Mouse (Mus musculus): Measurements from ENCODE around the gene Clec11a. TPM values are rescaled to one million over a fixed set of nuclear protein-coding genes. Genes with fewer than 3 reads are reported as not detected.

Gene Clec11a
- polyA plus RNA-seq, 1 experiment from 2014 or later: 0.81 TPM

DNA sequence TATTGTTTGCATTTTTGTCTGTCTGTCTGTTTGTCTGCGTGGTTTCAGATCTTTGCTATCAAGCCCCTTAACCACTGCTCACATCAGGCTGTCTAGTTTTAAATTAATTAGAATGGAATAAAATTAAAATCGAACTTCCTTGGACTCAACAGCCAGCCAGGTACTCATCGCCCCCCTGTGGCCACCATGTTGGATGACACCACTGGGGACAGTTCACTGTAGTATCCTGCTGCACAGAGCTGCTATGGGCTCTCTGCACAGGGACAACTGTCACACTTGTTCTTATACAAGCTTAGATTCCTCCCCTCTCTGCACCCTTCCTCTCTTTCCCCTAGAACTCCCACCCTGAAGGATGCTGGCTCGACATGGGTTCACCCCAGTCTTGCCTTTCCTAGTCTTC is 11.2 kb upstream of the Clec11a start:
- ATAC-seq (ENCODE audit: insufficient number of reproducible peaks, insufficient read depth, low FRiP score, low read depth): no peak
- H3K4me1 ChIP-seq (ENCODE audit: control insufficient read depth in 2 of 2, insufficient read depth in 2 of 2, low read length in 2 of 2): no peaks in the 10 kb centered on the region
- peaks cover 28% of the 10 kb centered on the region for H3K27me3 ChIP-seq (ENCODE audit: control insufficient read depth, insufficient read depth, low read length)
- H3K4me2 ChIP-seq (ENCODE audit: low read length): no peak overlapping the region
- H3K9me3 ChIP-seq (ENCODE audit: control insufficient read depth, low read length): no peaks in the 10 kb centered on the region
- no peak overlapping the region for H3K9ac ChIP-seq (ENCODE audit: low read length)
- no peak overlapping the region for H3K4me3 ChIP-seq (ENCODE audit: control insufficient read depth in 1 of 2, insufficient read depth in 1 of 2, low read depth in 1 of 2, low read length in 2 of 2)
- WGBS: 36% methylated on average over 4 of the region's 4 CpGs
- no peaks in the 10 kb centered on the region for H3K36me3 ChIP-seq (ENCODE audit: control insufficient read depth, insufficient read depth, low read length)
- no peak overlapping the region for H3K27ac ChIP-seq (replicated peaks in 1 of 2; ENCODE audit: control insufficient read depth in 1 of 2, insufficient read depth in 1 of 2, low read depth in 2 of 2, low read length in 2 of 2)

- no peak overlapping the region for H3K9ac ChIP-seq (ENCODE audit: low read length)
- ATAC-seq (ENCODE audit: insufficient number of reproducible peaks, insufficient read depth, low FRiP score, low read depth): no peak
- no peak overlapping the region for H3K27ac ChIP-seq (replicated peaks in 1 of 2; ENCODE audit: control insufficient read depth in 1 of 2, insufficient read depth in 1 of 2, low read depth in 2 of 2, low read length in 2 of 2)
- H3K4me3 ChIP-seq (ENCODE audit: control insufficient read depth in 1 of 2, insufficient read depth in 1 of 2, low read depth in 1 of 2, low read length in 2 of 2): no peak overlapping the region
- peaks cover 0 to 15% of the 10 kb centered on the region in 2 experiments; a peak in 3 of 4 replicates for H3K4me1 ChIP-seq (ENCODE audit: control insufficient read depth in 2 of 2, insufficient read depth in 2 of 2, low read length in 2 of 2)
- 50% methylated on average over 16 of the region's 16 CpGs for WGBS
- H3K27me3 ChIP-seq (ENCODE audit: control insufficient read depth, insufficient read depth, low read length): peaks cover 69% of the 10 kb centered on the region
- H3K9me3 ChIP-seq (ENCODE audit: control insufficient read depth, low read length): no peaks in the 10 kb centered on the region
- H3K4me2 ChIP-seq (ENCODE audit: low read length): no peak overlapping the region
- H3K36me3 ChIP-seq (ENCODE audit: control insufficient read depth, insufficient read depth, low read length): no peaks in the 10 kb centered on the region
Observed at GRCm38 (mm10) chr7:44312484-44312883, 5.8 kb upstream of the Clec11a start.

GRCm38 (mm10) chr7:44311713-44312304 is 5.1 kb upstream of the Clec11a start:
- WGBS: 16% methylated on average over 6 of the region's 6 CpGs
- peaks cover 75% of the 10 kb centered on the region for H3K27me3 ChIP-seq (ENCODE audit: control insufficient read depth, insufficient read depth, low read length)
- no peak overlapping the region for H3K4me2 ChIP-seq (ENCODE audit: low read length)
- no peaks in the 10 kb centered on the region for H3K9me3 ChIP-seq (ENCODE audit: control insufficient read depth, low read length)
- ATAC-seq (ENCODE audit: insufficient number of reproducible peaks, insufficient read depth, low FRiP score, low read depth): no peak
- no peak overlapping the region; a peak in 1 of 4 replicates for H3K4me3 ChIP-seq (ENCODE audit: control insufficient read depth in 1 of 2, insufficient read depth in 1 of 2, low read depth in 1 of 2, low read length in 2 of 2)
- H3K9ac ChIP-seq (ENCODE audit: low read length): no peak overlapping the region
- no peaks in the 10 kb centered on the region for H3K36me3 ChIP-seq (ENCODE audit: control insufficient read depth, insufficient read depth, low read length)
- H3K27ac ChIP-seq (replicated peaks in 1 of 2; ENCODE audit: control insufficient read depth in 1 of 2, insufficient read depth in 1 of 2, low read depth in 2 of 2, low read length in 2 of 2): no peak overlapping the region
- peaks cover 0 to 15% of the 10 kb centered on the region in 2 experiments; a peak in 3 of 4 replicates for H3K4me1 ChIP-seq (ENCODE audit: control insufficient read depth in 2 of 2, insufficient read depth in 2 of 2, low read length in 2 of 2)

GRCm38 (mm10) chr7:44310878-44311712 is 4.4 kb upstream of the Clec11a start:
- H3K27ac ChIP-seq (replicated peaks in 1 of 2; ENCODE audit: control insufficient read depth in 1 of 2, insufficient read depth in 1 of 2, low read depth in 2 of 2, low read length in 2 of 2): no peak overlapping the region
- H3K4me2 ChIP-seq (ENCODE audit: low read length): peak overlapping the region; percentile 92
- no peaks in the 10 kb centered on the region for H3K9me3 ChIP-seq (ENCODE audit: control insufficient read depth, low read length)
- 2% methylated on average over 38 of the region's 38 CpGs for WGBS
- H3K9ac ChIP-seq (ENCODE audit: low read length): peak overlapping the region; percentile 67
- H3K4me1 ChIP-seq (ENCODE audit: control insufficient read depth in 2 of 2, insufficient read depth in 2 of 2, low read length in 2 of 2): peaks cover 0 to 15% of the 10 kb centered on the region in 2 experiments; a peak in 3 of 4 replicates
- peaks cover 70% of the 10 kb centered on the region for H3K27me3 ChIP-seq (ENCODE audit: control insufficient read depth, insufficient read depth, low read length)
- ATAC-seq (ENCODE audit: insufficient number of reproducible peaks, insufficient read depth, low FRiP score, low read depth): no peak
- H3K4me3 ChIP-seq (ENCODE audit: control insufficient read depth in 1 of 2, insufficient read depth in 1 of 2, low read depth in 1 of 2, low read length in 2 of 2): peak overlapping the region; percentile 44
- H3K36me3 ChIP-seq (ENCODE audit: control insufficient read depth, insufficient read depth, low read length): no peaks in the 10 kb centered on the region

DNA sequence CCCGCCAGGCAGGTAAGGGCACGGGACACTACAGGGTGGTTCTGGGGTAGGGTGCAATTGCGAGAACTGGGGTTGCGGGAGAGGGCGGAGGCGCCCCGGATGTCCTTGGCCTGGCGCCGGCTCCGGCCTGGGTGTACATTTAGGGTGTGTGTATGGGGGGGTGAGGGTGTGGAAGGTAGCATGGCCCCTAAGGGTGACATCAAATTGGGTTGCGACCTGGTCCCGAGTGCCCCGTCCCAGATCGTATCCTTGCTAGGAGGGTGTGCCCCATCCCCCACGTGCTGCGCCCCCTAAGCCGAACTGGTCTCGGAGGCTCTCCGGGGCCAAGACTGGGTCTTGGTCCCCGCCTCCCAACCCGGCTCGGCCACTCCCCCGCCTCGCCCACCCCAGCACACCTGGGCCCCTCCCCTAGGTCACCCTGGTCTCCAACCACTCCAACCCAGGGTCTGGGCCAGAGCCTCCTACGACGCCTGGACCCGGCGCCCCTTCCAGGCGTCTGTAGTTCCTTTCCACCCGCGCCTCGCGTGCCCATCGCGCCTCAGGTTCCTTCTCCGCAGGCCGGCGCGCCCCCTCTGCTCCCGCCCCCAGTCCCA is 3.7 kb upstream of the Clec11a start:
- Histone ChIP-seq H3K9me3 (ENCODE audit: control insufficient read depth, low read length) (no peaks in the 10 kb centered on the region), H3K4me1 (ENCODE audit: control insufficient read depth in 2 of 2, insufficient read depth in 2 of 2, low read length in 2 of 2) (peaks cover 3 to 15% of the 10 kb centered on the region in 2 experiments; a peak in 3 of 4 replicates), H3K27ac (replicated peaks in 1 of 2; ENCODE audit: control insufficient read depth in 1 of 2, insufficient read depth in 1 of 2, low read depth in 2 of 2, low read length in 2 of 2) (no peak overlapping the region), H3K4me2 (ENCODE audit: low read length) (peak overlapping the region; percentile 92), H3K4me3 (ENCODE audit: control insufficient read depth in 1 of 2, insufficient read depth in 1 of 2, low read depth in 1 of 2, low read length in 2 of 2) (peak overlapping the region; percentile 44), H3K36me3 (ENCODE audit: control insufficient read depth, insufficient read depth, low read length) (no peaks in the 10 kb centered on the region), H3K9ac (ENCODE audit: low read length) (peak overlapping the region; percentile 67), H3K27me3 (ENCODE audit: control insufficient read depth, insufficient read depth, low read length) (peaks cover 69% of the 10 kb centered on the region)
- ATAC-seq (ENCODE audit: insufficient number of reproducible peaks, insufficient read depth, low FRiP score, low read depth): no peak
- WGBS: 2% methylated on average over 27 of the region's 40 CpGs

DNA sequence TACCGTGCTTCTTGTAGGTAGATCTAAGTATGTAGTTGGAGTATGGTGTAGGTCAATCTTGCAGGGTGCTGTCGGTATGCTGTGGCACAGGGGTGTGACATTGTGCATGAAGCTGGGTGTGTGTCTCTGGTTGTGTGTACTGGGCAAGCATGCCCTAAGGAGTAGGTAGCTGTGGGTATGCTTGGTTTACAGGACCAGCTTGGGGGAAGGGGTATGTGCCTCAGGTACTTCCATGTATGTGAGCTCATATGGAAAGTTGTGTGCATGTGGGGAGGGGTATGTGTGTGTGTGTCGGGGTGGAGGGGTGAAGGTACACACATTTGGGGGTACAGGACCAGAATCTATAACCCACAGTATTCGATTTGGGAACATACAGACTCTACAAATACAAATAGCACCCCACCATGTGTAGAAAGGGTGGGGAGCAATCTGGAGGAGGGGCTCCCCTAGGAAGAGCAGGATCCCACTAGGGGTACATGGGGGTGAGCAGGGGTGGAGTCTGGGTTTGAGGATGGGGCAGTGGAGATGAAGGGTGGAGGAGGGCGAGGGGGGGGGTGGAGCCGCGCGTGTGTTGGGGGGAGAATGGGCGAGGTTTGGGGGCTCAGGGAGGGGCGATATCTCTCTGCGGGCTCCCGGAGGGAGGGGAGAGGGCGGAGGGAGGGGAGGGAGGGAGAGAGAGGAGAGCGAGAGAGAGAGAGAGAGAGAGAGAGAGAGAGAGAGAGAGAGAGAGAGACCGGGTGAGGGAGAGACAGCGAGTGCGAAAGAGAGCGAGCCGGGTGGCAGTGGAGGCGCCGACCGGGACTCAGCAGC is 3.0 kb upstream of the Clec11a start, which contains the start of gene Shank1:
Shank1 (plus strand) TSS at position 779 of the 810 bp plus-strand sequence.
- 17% methylated on average over 14 of the region's 22 CpGs for WGBS
- Histone ChIP-seq H3K4me3 (ENCODE audit: control insufficient read depth in 1 of 2, insufficient read depth in 1 of 2, low read depth in 1 of 2, low read length in 2 of 2) (peak within 1 kb of the TSS; percentile 44), H3K9ac (ENCODE audit: low read length) (peak within 1 kb of the TSS; percentile 67), H3K4me2 (ENCODE audit: low read length) (peak within 1 kb of the TSS; percentile 92), H3K4me1 (ENCODE audit: control insufficient read depth in 2 of 2, insufficient read depth in 2 of 2, low read length in 2 of 2) (peaks cover 3 to 15% of the 10 kb centered on the region in 2 experiments; a peak in 3 of 4 replicates), H3K27me3 (ENCODE audit: control insufficient read depth, insufficient read depth, low read length) (peaks cover 69% of the 10 kb centered on the region), H3K27ac (replicated peaks in 1 of 2; ENCODE audit: control insufficient read depth in 1 of 2, insufficient read depth in 1 of 2, low read depth in 2 of 2, low read length in 2 of 2) (no peak within 1 kb of the TSS), H3K36me3 (ENCODE audit: control insufficient read depth, insufficient read depth, low read length) (no peaks in the 10 kb centered on the region), H3K9me3 (ENCODE audit: control insufficient read depth, low read length) (no peaks in the 10 kb centered on the region)
- ATAC-seq (ENCODE audit: insufficient number of reproducible peaks, insufficient read depth, low FRiP score, low read depth): no peak
